In genomic region chr4:70461416-70461815, GRCm38 (mm10) we compare ENCODE assay signal across 21 mouse cellular contexts.
"Had no signal": no experiment of that assay in that cellular context is flagged by ENCODE, and none has a peak within 500 bp of the region (broad histone marks: within the 10 kb centered on the region; RNA-seq: fewer than 3 reads in every experiment).

No protein-coding gene starts in this region.

- DNase-seq: kidney, adult 9 months; kidney, postnatal 14 days; kidney, postnatal 4 days; left cerebral cortex, postnatal 4 days; liver, postnatal 0 days; lung, embryonic 14.5 days; lung, postnatal 4 days; midbrain, embryonic 14.5 days; retina, postnatal 1 day; right cerebral cortex, postnatal 25 days; spleen, adult 18-20 months; thymus, adult 18-20 months; thymus, postnatal 36 days had no signal

- H3K36me3 ChIP-seq: limb, embryonic 12.5 days; limb, embryonic 15.5 days; neural tube, embryonic 12.5 days; stomach, embryonic 15.5 days had no signal

- H3K4me1 ChIP-seq: limb, embryonic 12.5 days; limb, embryonic 15.5 days; neural tube, embryonic 12.5 days; stomach, embryonic 15.5 days had no signal

- H3K9me3 ChIP-seq: limb, embryonic 12.5 days; limb, embryonic 15.5 days; neural tube, embryonic 12.5 days; stomach, embryonic 15.5 days had no signal

- ATAC-seq: liver, postnatal 0 days; lung, postnatal 0 days had no signal

- H3K4me3 ChIP-seq: limb, embryonic 12.5 days; limb, embryonic 15.5 days; neural tube, embryonic 12.5 days; stomach, embryonic 15.5 days had no signal

- H3K27me3 ChIP-seq: limb, embryonic 12.5 days; limb, embryonic 15.5 days; neural tube, embryonic 12.5 days; stomach, embryonic 15.5 days had no signal

- H3K9ac ChIP-seq: limb, embryonic 12.5 days; limb, embryonic 15.5 days; liver, embryonic 14.5 days; liver, postnatal 0 days; lung, embryonic 14.5 days; neural tube, embryonic 12.5 days; stomach, embryonic 15.5 days had no signal

- H3K4me2 ChIP-seq: limb, embryonic 12.5 days; limb, embryonic 15.5 days; liver, embryonic 11.5 days; lung, embryonic 14.5 days; midbrain, embryonic 11.5 days; neural tube, embryonic 12.5 days; stomach, embryonic 15.5 days had no signal

- H3K27ac ChIP-seq: limb, embryonic 12.5 days; limb, embryonic 15.5 days; liver, embryonic 14.5 days; neural tube, embryonic 12.5 days; stomach, embryonic 15.5 days had no signal
